Mouse (Mus musculus): ENCODE data around the gene Mxra7.

The Mxra7 gene

DNA sequence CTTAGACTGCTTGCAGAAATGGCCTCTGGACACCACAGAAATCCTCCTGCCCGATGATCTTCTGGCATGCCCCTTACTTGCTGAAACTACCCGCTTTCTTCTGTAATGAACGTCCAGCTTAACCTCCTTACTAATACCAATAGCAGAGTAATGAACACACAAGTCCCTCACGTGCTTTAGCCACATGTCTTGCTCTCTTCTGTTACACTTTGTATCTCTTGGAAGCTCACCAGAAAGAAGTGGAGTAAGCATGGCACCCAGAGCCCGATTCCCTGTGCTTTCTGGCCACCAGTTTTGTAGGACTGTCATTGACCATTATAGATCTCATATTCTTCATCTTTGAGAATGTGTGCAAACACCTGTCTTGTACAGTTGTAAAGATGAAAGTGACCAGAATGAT is 58.0 kb downstream of the Mxra7 start:
- no peak for DNase-seq

- DNase-seq, result no peak
Measured at GRCm38 (mm10) chr11:116764946-116765345, 62.9 kb downstream of the Mxra7 start.

DNA sequence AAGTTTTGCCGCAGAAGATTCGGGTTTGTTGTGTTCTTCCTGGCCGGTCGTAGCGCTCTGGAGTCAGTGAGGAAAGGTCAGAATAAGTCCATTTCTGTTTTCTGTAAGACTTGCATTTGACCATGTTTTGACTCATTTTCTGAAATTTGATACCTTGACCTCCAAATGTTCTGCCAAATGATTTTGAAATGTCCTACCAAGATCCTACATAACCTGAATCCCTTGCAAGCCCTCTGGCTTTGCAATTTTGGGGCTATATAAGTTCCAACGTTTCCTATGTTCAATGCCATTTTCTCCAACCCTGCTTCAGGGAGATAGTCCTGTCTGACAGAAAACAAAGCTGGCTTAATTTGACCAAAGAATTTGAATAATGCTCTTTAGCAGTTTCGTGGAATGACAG is 63.5 kb downstream of the Mxra7 start:
- no peak for DNase-seq

GRCm38 (mm10) chr11:116755191-116755590 is 72.7 kb downstream of the Mxra7 start:
- DNase-seq, result no peak

DNA sequence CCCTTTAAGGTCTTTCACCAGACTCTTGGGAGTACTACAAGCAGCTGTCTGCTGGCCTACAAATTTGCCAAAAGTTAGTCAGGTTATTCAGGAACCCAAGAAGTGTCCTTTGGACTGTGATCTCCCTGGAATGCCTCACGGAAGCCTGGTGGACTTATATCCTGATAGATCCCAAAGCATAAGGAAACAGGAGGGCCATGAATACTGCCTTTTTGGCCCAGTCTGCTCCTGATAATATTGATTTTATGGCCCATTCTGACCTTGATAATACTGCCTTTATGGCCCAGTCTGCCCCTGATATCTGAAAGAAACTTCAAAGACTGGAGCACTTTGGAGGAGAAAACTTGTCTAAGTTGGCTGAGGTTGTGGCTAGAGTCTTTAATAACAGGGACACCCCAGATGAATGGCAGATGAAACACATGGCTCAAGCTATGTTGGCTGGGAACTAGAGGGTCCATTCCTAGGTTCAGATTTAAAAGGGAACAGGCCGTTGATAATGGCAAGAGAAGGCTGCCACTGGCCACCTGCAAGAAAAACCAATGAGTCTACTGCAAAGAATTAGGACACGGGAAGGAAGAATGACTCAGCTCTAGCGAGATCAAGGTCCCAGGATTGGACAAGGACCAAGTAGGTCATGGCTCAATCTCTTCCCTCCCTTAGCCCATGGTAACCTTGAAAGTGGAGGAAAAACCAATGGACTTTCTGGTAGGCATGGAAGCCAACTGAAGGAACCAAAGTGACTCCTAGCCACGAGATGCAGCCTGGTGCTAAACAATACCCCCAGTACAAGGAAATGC is 74.0 kb downstream of the Mxra7 start:
- no peak for DNase-seq
